Mouse (Mus musculus) urinary bladder, adult 18-20 months (tissue): ENCODE results near the gene Atf1.
A peak's percentile ranks its signal among the peaks of the same experiment; 100 is the strongest.
"Not testable (repeated sequence)": the region's sequence is repeated elsewhere in the genome, so short reads cannot be mapped to it uniquely, and the experiment has no call there.

Source experiments
- DNase-seq, 2 experiments: peaks; one replicate each; pipeline ENCODE4 v3.0.0; 2022; ENCODE audit warnings: low spot score in 2 of 2, mixed read lengths in 2 of 2

Atf1 gene

DNA sequence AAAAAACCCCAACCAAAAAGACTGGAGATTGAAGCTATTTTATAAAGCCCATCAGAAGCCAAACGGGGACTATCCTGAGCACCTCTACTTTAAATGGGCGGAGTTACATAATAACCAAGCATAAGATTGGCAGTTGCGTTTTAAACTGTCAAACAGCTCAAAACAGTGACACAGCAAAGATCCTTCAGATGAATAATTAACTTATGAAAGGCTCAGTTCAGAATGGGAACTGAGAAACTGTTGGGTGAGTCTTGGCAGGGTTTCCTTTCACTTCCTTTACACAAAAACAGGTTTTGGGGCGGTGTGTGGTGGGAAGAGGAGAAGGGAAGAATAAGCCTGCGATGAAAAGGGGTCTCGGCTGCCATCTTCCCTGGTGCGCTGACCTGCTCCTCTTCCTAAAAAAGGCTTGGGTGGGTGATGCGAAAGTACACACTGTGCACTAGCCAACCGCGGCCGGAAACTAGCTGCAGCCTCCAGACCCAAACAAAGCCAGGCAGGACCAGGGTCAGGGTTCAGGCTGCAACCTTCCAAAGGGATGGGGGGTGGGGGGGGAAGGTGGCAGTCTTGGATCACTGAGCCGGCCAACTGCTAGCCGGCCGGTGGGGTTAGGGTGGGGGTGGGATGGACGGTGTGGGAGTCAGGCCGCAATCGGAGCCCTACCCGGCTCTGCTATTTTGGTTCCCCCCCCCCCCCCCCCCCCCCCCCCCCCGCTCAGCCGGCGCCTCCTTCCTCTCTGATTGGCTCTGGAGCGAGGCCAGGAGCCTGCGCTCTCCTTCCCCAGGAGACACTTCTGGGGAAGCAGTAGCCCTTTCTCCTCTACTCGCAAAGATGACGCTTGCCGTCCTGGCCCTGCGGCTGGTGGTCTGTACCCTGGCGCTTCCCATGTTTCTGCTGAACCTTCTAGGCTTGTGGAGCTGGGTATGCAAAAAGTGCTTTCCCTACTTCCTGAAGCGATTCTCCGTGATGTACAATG lies 76.7 kb downstream of the Atf1 start, which contains the start of gene Mettl7a1:
Gene Mettl7a1, plus strand, starts transcription at position 122 of the 973 bp plus-strand sequence.
- peak; percentile 64 to 78 for DNase-seq

DNA sequence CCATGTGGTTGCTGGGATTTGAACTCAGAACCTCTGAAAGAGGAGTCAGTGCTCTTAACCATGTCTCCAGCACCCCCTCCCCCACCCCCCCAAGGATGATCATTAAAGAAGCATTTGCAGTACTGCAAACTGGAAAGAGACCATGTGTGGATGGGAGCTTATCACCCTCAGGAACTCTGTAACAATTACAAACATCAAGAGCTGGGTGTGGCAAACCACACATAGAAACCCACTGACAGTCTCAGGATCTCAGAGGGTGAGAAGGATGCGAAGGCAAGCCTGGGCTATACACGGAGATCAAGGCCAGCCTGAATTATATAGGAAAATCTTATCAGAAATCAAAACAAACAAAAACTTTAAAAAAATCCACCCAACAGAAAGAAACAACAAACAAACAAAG lies 78.6 kb downstream of the Atf1 start:
- DNase-seq = no peak

DNA sequence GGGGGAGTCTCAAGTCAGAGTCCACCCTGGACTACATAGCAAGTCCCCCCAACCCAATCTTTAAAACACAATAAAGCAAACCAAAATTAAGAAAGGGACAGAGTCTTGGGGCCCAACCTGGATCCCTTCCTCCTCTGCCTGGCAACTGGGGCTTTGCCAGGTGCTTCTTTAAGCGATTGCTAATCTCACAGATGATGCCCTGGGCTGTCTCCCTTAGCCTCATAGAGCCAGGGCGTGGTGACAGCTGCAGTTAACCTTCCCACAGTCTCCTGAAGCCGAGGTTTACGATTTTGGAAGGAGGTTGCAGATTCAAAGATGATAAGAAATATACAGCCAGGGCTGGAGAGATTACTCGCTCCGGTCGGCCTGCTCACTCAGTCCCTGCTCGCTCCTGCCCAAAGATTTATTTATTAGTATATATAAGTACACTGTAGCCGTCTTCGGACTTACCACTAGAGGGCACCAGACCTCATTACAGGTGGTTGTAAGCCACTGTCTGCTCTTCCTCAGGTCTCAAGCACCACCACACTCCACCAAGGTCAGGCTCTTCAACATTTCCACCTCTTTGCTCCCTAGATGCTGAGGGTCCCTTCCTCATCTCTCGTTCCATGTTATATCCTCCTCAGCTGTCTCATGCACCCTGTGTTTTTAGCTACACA lies 79.9 kb downstream of the Atf1 start:
- DNase-seq = not testable (repeated sequence)
